Mouse (Mus musculus) left cerebral cortex, postnatal 10 days (tissue): ENCODE measurements around the gene Tpbgl. TPM values are rescaled to one million over a fixed set of nuclear protein-coding genes. Genes with fewer than 3 reads are reported as not detected.

Experiments
- DNase-seq, 2 experiments: peaks; one replicate each; pipeline ENCODE4 v3.0.0; 2021 to 2022; ENCODE audit warnings: low spot score in 2 of 2, mixed read lengths in 1 of 2; ENCODE audit errors: extremely low spot score in 1 of 2
- intact Hi-C: fragments of 180-260 bp; cut with DNase I; formaldehyde crosslinking; loops from one replicate; pipeline ENCODE4 v1.15.1; 2025
- total RNA-seq, 2 experiments: library from RNA; stranded (reverse); gene quantifications; 2 replicates each; pipeline ENCODE4 v1.2.3; 2021

The Tpbgl gene
- 1 to 10 TPM; 3.3 TPM for total RNA-seq

DNA sequence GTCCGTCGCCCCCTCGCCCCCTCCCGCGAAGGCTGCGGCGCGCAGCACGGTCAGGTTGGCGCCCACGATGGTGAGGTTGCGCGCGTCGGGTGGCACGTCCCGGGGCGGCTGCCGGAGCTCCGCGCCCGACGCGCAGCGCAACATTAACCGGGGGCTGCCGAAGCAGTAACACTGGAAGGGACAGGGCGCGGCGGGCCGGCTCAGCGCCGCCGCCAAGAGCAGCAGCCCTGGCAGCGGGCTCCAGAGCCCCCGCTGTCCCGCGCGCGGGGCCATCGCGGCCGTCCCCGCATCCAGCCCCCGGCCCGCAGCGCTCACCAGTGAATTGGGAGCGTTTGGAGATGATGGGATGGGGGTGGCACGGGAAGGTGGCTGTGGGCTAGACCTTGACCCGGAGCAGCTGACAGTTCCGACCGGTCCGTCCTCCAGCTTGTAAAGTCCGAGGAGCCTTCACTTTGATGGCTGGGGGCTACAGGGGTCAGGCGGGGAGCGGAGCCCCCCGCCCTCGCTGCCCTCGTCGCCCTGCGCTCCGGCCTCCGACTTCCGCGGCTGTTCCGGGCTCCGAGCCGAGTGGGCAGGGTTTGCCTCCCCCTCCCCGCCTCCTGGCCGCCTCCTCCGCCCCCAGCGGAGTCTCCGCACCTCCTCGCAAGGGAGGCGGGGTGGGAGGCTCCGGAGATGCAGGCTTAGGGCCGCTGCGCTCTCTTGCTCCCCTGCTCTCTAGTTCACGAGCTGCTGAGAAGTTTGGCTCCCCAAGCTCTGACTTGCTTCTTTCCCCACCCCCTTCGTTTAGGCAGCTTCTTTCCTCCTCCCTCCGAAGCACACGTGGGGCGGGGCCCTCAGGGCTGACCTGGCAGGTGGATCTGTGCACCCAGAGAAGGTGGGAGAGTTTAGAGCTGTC is at the start of gene Tpbgl:
Tpbgl (minus strand) TSS at position 728 of the 895 bp plus-strand sequence.
- peak in 1 of 2 experiments; percentile 73 for DNase-seq
- intact Hi-C loops, result loop anchor here (5.0 kb wide), 1 partner anchor 81 kb away; no protein-coding TSS in a partner anchor

DNA sequence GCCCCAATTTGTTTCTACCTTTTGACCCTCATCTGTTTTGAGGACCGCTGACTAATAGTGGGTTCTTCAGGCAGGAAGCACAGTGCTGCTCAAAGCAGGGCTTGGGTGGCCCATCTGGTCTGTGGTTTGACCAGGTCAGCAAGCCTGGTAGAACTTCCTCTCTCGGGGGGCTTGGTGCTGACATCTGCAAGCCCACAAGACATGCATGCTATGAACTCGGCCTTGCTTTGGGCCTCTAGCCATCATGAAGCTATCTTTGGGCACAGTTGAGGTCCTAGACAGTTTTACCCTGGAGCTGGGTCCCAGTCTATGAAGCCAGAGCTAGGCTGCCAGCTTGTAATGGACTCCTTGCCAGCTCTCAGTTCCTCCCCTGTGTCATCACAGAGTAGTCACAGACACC is 48.0 kb upstream of the Tpbgl start:
- peak in 1 of 2 experiments; percentile 29 for DNase-seq
- intact Hi-C loops, result no loop called here

DNA sequence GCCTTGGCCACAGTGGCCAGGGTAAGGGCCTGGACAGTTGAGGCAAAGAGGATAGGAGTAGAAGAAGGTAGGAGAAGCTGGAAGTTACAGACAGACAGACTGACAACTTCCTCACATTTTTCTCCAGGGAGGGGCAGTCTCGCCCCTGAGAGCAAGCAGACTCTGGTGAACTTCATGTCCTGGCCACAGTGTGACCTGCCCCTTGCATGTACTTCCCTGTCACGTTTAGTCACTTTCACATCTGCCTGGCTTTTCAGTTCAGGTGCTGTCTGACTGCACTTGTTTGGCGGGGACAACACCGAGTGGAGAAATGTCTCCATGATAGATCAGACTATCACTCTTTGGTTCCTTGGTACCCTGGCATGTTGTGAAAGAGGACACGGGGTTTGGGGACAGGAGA is 47.3 kb upstream of the Tpbgl start:
- intact Hi-C loops, result no loop called here
- no peak for DNase-seq

GRCm38 (mm10) chr7:99673188-99673587 is 46.3 kb upstream of the Tpbgl start:
- intact Hi-C loops, result no loop called here
- no peak for DNase-seq

- intact Hi-C loops, result no loop called here
- no peak for DNase-seq
These were observed 44.9 kb upstream of the Tpbgl start for GRCm38 (mm10) chr7:99671544-99672435.

DNA sequence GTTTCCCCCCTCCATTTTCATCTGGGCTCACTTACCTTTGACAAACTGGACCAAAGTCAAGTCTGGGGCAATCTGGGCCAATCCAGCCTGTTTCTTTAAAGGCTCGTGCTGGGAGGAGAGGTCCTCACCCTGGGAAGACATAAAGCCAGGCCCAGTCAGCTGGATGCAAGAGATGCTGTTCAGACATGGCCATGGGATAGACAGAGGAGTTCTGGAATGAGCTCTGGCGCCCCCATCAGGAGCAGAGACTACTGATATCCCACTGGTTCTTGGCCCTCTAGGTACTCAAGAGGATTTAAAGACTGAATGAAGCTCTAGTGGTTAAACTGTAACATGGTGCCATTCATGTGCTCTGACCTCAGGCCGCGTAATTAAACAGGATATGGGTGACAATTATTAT is 44.0 kb upstream of the Tpbgl start:
- DNase-seq, result no peak
- intact Hi-C loops, result no loop called here

- intact Hi-C loops, result no loop called here
- peak in 1 of 2 experiments; percentile 75 for DNase-seq
These were observed 41.9 kb upstream of the Tpbgl start for GRCm38 (mm10) chr7:99668802-99669201.

DNA sequence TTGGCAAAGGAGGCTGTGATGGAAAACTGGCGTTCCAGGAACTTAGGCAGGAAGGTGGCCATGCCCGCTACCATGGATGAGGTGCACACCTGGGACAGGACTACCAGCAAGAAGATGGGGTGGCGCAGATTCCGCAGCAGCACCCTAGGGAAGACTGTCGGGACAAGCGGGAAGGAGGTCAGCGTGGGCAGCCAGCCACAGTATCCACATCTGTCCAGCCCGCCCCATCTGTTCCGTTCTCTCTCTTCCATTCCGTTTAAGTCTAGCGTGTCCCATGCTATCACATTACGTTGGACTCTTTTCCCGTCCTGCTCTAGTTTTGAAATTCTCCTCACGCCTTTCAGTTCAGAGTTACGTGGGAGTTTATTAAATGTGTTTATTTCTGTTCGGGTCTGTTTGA is 40.2 kb upstream of the Tpbgl start:
- intact Hi-C loops, result no loop called here
- no peak for DNase-seq

DNA sequence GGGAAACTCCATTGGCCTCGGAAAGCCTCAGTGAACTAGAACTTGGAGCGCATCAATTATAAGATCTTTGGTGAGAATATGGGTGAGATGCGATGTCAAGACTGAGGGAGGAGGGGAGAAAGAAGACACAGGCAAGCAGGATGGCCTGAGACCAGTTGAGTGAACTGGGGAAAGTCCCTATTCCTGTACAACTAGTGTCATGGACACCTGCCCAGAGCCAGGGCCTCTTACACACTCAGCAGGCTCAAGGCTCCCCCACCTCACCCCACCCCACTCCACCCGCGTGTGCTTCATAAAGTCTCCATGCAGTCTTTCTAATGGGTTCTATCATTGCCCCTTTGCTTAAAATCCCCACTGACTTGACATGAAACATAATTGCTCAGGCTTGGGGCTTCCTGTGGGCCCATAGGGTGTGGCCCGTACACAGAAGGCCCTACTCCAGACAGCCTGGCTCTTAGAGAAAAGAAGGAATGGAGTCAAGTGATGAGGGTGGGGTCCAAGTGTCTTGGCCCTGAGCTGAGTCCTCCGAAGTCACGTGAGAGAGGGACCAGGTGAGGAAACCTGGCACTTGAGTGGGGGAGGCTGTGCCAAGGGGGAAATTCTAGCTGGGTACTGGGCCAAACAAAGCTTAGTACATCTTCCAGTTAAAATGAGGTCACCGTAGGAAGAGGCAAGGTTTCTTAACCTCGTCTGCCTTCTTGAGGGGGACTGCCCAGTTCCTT is 39.0 kb upstream of the Tpbgl start:
- intact Hi-C loops, result no loop called here
- DNase-seq, result no peak

DNA sequence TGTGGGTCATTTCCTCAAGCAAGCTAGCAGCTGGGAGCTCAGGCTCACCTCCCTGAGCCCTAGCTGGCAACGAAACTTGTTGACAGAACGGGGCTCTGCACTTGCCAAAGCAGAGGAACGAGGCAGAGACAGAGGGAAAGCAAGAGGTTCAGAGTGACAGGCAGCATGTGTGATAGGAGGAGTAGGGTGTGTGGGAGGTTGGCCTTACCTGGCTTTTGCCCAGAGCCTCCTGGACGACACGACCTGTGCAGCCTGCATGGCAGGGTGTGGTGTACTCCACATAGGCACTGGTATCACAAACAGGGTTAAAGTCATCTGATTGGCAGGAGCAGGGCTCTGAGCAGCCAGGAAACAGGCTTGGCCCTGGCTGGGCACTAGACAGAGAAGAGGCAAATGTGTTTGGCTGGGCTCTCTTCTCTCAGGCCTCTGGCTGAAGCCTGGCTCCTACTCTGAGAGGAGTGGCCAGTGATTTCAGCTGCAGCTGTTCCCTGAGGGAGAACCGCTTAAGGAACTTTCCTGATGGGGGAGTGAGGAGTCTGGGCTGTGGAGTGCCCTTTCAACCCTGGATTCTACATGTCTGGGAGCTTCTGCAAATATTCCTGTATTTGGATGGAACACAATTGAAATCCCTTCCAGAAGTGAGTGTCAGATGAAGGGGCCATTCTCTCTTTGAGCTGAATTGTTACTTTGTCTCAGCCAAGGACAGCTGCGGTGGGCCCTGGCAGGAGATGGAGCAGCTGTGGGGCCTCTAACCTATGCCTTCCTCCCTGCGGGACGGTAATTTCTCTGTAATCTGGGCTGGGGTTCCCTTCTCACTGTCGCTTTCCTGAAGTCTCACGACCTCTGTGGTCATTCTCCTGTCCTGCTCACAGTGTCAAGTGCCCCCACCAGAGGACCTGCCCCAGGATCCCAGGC is 37.9 kb upstream of the Tpbgl start:
- no peak for DNase-seq
- intact Hi-C loops, result no loop called here

GRCm38 (mm10) chr7:99663507-99664220 is 36.8 kb upstream of the Tpbgl start:
- intact Hi-C loops, result no loop called here

GRCm38 (mm10) chr7:99662311-99662710 is 35.4 kb upstream of the Tpbgl start:
- intact Hi-C loops, result no loop called here
- no peak for DNase-seq

More at GRCm38 (mm10) chr7:99663507-99664220, 36.8 kb upstream of the Tpbgl start:
- DNase-seq, result no peak

DNA sequence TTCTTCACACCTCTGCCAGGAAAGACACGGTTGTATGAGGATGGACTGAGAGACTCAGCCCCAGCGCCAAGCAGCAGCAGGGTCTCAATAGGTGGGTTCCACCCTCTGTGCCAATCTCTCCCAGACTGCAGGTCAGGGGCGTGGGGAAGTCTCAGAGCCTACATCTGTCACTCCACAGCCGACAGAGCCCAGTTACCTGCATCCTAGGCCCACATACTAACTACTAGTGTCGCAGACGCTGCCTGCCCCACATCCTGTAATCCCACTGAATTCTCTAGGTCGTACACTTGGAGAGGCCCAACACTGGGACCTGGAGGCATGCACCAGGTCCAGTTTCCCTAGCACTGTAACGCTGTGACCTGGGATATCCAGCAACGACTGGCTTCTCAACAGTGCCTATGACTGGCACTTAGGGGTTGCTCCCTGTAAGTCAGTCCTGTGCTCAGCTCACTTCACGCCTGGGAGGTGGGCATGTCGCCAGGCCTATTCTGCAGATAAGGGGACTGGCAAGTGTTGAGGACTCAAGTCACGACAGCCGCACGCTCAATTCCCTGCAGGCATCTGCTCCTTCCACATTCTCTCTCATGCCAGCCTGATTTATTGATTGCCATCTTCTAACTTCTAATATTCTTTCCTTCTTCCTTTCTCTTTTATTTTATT is 34.8 kb upstream of the Tpbgl start:
- DNase-seq, result peak in 1 of 2 experiments; percentile 59
- intact Hi-C loops, result no loop called here

- intact Hi-C loops, result no loop called here
- DNase-seq, result no peak
These were observed 34.2 kb upstream of the Tpbgl start for GRCm38 (mm10) chr7:99661071-99661470.

- intact Hi-C loops, result no loop called here
- DNase-seq, result peak; percentile 52 to 86
These were observed 32.6 kb upstream of the Tpbgl start for GRCm38 (mm10) chr7:99659379-99660029.

GRCm38 (mm10) chr7:99654244-99654643 is 27.3 kb upstream of the Tpbgl start:
- intact Hi-C loops, result no loop called here
- no peak for DNase-seq
